Mouse (Mus musculus): Measurements from ENCODE around the gene Ubac2. TPM values are rescaled to one million over a fixed set of nuclear protein-coding genes. Genes with fewer than 3 reads are reported as not detected.
A peak's percentile ranks its signal among the peaks of the same experiment; 100 is the strongest.

Gene Ubac2
- total RNA-seq, 1 experiment from 2014 or later = 33.2 TPM

GRCm38 (mm10) chr14:121924876-121925275 is 46.5 kb downstream of the Ubac2 start:
- DNase-seq = no peak

- no peak for DNase-seq
Measured at GRCm38 (mm10) chr14:121926901-121927300, 48.5 kb downstream of the Ubac2 start.

- DNase-seq = no peak
Measured at GRCm38 (mm10) chr14:121927451-121927850, 49.0 kb downstream of the Ubac2 start.

- DNase-seq = peak; percentile 41
Measured at GRCm38 (mm10) chr14:121928375-121929137, 50.1 kb downstream of the Ubac2 start.

- no peak for DNase-seq
Measured at GRCm38 (mm10) chr14:121929243-121929951, 51.0 kb downstream of the Ubac2 start.

- no peak for DNase-seq
Measured at GRCm38 (mm10) chr14:121930731-121931383, 52.4 kb downstream of the Ubac2 start.

GRCm38 (mm10) chr14:121931594-121931993 is 53.2 kb downstream of the Ubac2 start:
- no peak for DNase-seq

GRCm38 (mm10) chr14:121932180-121932579 is 53.8 kb downstream of the Ubac2 start:
- no peak for DNase-seq

GRCm38 (mm10) chr14:121933906-121934596 is 55.6 kb downstream of the Ubac2 start:
- no peak for DNase-seq

- DNase-seq = no peak
Measured at GRCm38 (mm10) chr14:121934597-121934946, 56.2 kb downstream of the Ubac2 start.

- DNase-seq = no peak
Measured at GRCm38 (mm10) chr14:121936356-121936755, 57.9 kb downstream of the Ubac2 start.

GRCm38 (mm10) chr14:121936856-121937255 is 58.4 kb downstream of the Ubac2 start:
- no peak for DNase-seq

- no peak for DNase-seq
Measured at GRCm38 (mm10) chr14:121937601-121938255, 59.3 kb downstream of the Ubac2 start.

GRCm38 (mm10) chr14:121938256-121939191 is 60.1 kb downstream of the Ubac2 start:
- DNase-seq = no peak

- DNase-seq = no peak
Measured at GRCm38 (mm10) chr14:121939582-121939981, 61.2 kb downstream of the Ubac2 start.

GRCm38 (mm10) chr14:121946131-121946530 is 67.7 kb downstream of the Ubac2 start:
- no peak for DNase-seq

- no peak for DNase-seq
Measured at GRCm38 (mm10) chr14:121946728-121947127, 68.3 kb downstream of the Ubac2 start.

GRCm38 (mm10) chr14:121947201-121947760 is 68.9 kb downstream of the Ubac2 start:
- DNase-seq = no peak

- no peak for DNase-seq
Measured at GRCm38 (mm10) chr14:121947966-121948365, 69.5 kb downstream of the Ubac2 start.

- no peak for DNase-seq
Measured at GRCm38 (mm10) chr14:121949436-121949835, 71.0 kb downstream of the Ubac2 start.

- DNase-seq = no peak
Measured at GRCm38 (mm10) chr14:121949897-121950296, 71.5 kb downstream of the Ubac2 start.
